Mouse (Mus musculus): ENCODE results near the gene Tet3. TPM values are rescaled to one million over a fixed set of nuclear protein-coding genes. Genes with fewer than 3 reads are reported as not detected.
A peak's percentile ranks its signal among the peaks of the same experiment; 100 is the strongest.

Gene Tet3
- total RNA-seq (2021): 10 to 100 TPM; 57.4 to 64.4 TPM
- long read RNA-seq, experiment 1, partial matches to known transcripts: 1 of 9 reads
- long read RNA-seq, experiment 1, other reads (novel, unspliced or antisense): 8 of 9 reads
- long read RNA-seq, experiment 2, partial matches to known transcripts: 0 of 7 reads
- long read RNA-seq, experiment 2, other reads (novel, unspliced or antisense): 7 of 7 reads

- DNase-seq: no peak
These were observed at the start of gene Tet3 for GRCm38 (mm10) chr6:83459034-83459644. Gene Tet3 (minus strand): TSS chr6:83459084.

DNA sequence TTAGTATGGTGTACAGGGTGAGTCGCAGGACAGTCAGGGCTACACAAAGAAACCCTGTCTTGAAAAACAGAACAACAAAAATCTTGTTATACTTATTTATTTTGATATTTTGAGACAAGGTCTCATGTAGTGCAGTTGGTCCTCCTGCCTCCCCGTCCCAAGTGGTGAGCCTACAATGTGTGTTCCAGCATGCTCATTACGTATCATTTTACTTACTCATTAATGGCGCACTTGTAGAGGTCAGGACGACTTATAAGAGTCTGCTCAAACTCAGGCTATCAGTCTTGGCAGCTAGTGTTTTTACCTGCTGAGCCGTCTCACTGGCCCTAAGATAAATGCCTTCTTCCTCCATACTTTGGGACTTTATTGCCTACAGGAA lies 48.3 kb upstream of the Tet3 start:
- DNase-seq: no peak

GRCm38 (mm10) chr6:83506258-83507167 lies 47.6 kb upstream of the Tet3 start, which contains the start of gene Dguok:
Gene Dguok (minus strand): TSS chr6:83506969.
- peak; percentile 97 for DNase-seq

- no peak for DNase-seq
These were observed 46.7 kb upstream of the Tet3 start for GRCm38 (mm10) chr6:83505554-83505953.

DNA sequence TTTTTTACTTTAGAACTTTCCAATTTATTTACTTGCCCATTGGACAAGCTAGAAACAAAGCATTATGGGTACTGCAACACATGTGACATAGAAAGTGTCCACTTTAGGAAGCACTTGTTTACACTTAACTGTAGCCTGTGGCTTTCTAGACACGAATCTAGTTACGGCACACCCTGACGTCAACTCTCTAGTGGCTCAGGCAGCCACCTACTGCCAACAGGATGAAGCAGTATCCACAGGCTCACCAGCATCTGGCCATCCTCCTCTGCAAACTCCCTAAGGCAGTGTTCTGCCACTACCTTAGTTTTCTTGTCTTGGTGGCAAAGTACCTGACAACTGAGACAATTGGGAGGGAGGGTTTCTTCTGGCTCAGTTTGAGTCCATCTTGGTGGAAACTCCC lies 44.5 kb upstream of the Tet3 start:
- peak; percentile 34 for DNase-seq

DNA sequence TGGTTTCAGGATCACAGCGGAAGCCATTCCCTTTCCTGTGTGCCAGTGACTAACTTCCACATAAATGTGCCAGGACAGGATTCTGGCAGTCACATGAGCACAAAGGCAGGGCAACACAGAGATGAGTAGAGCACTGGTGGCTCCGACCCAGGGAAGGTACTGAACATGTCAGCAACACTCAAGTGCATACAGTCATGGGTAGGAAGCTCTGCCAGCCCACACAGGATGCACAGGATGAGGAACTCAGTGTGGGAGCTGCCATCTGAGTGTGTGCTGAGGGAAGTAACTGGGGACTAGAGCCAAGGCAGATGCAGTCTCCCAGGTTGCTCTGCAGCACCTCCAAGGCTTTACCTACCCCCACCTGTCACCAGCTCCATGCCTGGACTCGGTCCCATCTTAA lies 43.8 kb upstream of the Tet3 start:
- DNase-seq: peak; percentile 14

DNA sequence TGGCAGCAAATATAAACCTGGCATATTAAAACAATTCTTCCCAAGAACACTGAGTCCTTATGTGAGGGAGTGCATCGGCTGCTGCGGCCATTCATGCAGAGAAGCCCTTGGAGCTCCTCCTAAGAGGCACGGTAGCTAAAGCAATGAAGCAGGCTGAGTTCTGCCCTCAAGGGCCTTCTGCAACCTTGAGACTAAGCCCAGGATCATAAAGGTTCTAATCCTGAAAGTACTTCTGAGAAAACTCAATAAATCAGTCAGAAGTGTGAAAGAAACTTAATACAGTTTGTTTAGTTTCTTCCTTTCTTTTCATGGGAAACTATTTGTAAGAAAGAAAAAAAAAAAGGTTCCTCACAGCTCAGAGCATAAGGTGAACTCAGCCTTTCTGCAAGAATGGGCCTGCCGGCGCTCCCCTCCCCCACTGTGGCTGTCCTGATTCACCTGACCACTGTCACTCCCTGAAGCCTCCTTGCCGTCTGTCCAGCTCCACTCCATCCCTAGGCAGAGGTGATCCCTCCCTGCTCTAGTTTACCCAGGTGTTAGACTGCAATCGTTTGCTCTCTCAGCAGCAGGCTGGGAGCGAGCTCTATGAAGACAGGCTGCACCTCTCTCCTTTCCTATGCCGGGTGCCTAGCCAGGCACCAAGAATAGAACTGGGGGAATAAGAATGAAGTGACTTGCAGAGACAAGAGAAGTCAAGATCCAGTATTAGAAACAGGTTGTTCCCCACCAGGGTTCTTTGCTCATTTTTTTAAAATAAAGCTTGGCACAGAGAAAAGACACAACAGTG lies 42.8 kb upstream of the Tet3 start:
- no peak for DNase-seq

GRCm38 (mm10) chr6:83500462-83500861 lies 41.6 kb upstream of the Tet3 start:
- no peak for DNase-seq

DNA sequence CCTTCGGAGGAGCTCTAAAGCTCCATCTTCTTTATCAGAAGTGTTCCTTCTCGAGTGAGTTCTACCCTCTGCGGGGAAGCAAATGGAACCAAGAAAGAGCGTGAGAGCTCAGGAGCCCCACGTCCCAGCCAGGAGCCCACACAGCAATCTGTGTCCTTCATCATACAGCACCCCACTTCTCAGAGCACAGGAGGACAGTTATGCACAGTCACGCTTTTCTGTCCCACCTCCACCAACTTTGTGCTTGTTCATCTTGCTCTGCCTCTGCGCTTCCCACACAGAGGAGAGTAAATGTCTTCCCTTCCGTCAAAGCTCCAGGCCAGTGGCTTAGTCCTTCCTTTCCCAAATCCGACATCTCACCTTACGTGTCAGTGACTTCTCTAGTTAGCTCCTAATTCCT lies 40.2 kb upstream of the Tet3 start:
- no peak for DNase-seq

DNA sequence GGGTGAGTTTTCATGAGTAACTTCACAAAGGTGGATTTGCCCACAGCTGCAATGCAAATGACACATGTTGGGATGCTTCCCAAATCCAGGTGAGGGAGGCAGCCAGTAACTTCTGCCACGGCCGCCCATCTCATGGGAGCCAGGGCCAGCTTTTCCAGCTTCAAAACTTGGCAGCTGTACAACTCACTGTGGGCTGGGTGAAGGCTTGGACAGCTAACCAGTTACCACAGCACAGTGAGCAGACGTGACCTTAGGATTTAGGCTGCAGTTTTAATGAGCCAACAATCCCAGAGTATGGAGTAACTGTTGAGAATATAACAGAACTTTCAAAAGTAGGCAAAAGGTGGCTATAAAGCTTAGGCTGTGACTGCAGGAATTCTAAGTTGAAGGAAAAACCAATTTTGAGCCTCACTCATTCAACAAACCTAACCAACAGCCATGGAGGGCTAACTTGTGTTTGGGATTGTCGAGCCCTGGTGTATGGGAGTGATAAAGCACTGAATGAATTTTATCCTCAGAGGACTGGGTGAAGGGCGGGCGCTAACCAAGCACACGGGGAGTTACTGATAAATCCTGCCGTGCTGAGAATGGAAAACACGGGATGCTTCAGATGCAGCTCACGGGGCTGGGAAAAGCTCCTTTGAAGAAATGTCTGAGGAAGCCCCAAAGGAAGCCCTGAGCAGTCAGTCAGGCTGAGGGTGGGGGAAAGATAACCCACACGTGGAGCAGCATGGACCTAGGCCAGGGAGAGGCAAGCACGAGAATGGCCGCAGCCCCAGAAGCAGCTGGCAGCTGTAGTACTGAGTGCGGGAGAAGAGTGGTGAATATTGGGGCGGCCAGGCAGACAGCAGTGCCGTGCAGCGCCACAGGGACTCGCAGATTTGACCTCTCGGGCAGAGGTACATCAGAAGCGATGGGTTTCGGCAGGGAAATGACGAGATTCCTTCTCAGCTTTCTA lies 38.1 kb upstream of the Tet3 start:
- DNase-seq: peak; percentile 82

DNA sequence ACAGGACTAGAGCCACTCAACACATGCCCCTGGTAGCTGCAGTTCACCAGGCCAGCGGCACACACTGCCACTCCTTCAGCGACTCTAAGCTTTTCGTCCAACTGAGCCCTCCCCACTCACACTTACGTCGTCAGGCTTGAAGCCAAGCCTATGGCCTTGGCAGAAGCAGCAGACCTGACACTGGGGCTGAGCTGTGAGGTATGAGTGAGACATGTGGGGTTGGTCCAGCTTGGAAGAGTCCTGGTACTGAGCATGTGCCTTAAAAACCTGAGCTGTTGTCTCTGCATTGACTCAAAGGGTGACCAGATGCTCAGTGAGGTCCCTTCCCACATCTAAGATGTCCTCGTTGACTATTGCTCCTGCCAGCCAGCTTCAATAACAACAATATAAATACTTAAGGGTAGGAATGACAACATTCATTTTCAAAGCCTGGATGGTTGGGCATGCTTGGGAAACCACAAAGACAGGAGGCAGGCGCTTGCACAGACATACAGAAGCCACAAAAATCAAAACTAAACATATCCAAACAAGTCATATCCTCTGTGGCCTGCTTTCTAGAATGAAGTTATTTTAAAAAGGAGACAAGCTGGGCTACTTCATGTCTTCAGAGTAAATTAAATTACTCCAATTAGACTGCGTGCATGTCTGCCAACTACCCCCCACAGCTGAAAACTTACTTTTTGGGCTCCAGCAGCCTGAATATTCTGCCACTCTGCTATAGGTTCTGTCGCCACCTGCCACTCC lies 37.3 kb upstream of the Tet3 start:
- peak; percentile 86 for DNase-seq

DNA sequence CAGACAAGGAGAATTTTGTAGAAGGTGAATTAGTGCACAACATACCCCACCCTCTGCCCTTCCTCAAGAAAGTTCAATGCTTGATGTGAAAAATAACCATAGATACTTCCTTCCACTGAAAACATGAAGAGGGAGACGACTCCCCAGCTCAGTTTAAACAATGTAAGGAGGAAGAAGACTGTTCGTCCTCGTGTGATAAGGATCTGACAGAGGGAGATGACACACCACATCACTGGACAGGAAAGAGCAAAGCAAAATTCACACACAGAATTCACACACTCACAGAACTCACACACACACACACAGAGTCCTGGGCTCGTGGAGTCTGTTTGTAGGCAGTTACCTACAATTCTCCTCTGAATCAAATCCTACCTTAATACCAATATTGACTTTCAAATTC lies 31.7 kb upstream of the Tet3 start:
- no peak for DNase-seq

- DNase-seq: no peak
These were observed 29.3 kb upstream of the Tet3 start for GRCm38 (mm10) chr6:83488200-83488599.

GRCm38 (mm10) chr6:83487298-83487697 lies 28.4 kb upstream of the Tet3 start:
- no peak for DNase-seq

- DNase-seq: no peak
These were observed 27.0 kb upstream of the Tet3 start for GRCm38 (mm10) chr6:83485854-83486253.

DNA sequence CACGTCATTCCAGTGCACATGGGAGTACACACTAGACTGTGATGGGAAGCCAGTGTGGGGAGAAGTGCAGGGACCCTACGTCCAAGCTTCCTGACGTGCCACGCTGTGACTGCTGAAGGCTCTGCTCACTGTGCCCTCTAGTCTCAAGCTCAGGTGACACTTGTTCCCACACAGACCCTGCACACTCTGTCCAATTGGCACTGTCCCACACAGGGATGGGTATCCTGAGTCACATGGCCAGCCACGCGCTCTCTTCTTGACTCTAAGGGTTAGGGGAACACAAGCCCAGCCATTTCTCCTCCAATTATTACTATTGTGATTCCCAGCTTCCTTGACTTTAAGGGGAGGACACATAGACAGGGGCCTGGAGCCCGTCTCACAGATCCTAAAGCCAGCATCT lies 24.9 kb upstream of the Tet3 start:
- DNase-seq: no peak

DNA sequence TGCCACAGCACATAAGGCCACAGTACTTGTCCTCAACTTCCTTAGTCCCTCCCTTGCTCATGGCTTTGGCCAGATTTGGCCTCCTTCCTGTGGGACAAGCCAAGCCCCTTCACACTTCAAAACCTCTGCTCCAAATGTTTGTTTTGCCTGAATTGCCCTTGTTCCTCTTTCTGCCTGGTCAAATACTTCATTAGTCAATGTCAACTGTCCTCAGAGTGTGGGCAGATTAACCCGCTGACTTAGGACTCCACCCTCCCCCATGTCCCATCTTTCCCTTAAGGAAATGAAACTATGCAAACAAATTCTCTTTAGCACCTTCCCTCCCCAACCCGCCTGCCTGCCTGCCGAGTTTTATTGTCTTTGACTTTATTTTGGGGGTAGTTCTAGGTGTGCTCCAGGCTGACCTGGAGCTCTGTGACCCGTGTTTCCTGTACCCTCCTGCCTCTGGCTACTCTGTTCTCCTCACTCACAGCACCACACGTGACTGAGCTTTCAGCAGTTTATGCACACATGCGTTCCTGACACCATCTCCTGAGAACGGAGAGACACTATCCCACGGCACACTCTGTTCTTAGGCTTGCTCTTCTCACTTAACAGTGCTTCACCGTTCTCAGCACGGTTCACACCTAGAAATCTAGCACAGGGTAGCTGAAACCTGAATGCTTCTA lies 23.7 kb upstream of the Tet3 start:
- DNase-seq: no peak

GRCm38 (mm10) chr6:83480019-83480655 lies 21.3 kb upstream of the Tet3 start:
- DNase-seq: no peak

- no peak for DNase-seq
These were observed 20.3 kb upstream of the Tet3 start for GRCm38 (mm10) chr6:83479193-83479592.

All from adrenal gland, postnatal 10 days (tissue).